Mouse (Mus musculus): ENCODE results near the gene Pak2.
"Not testable (repeated sequence)": the region's sequence is repeated elsewhere in the genome, so short reads cannot be mapped to it uniquely, and the experiment has no call there.

GRCm38 (mm10) chr16:32070070-32070469, 9.1 kb downstream of the Pak2 start:
- not testable (repeated sequence) for TF ChIP-seq CTCF, EP300 (IDR thresholded peaks at IDR 0.05; ENCODE audit: low read depth)
